Comparison of ENCODE assay signal across 14 mouse cellular contexts in genomic region chr10:75085330-75085729, GRCm38 (mm10). TPM values are rescaled to one million over a fixed set of nuclear protein-coding genes. Genes with fewer than 3 reads are reported as not detected.
"Had no signal": no experiment of that assay in that cellular context is flagged by ENCODE, and none has a peak within 500 bp of the region (broad histone marks: within the 10 kb centered on the region; RNA-seq: fewer than 3 reads in every experiment).

No protein-coding gene starts in this region.

- DNase-seq: lung, adult 18-20 months; lung, embryonic 14.5 days; lung, postnatal 10 days; lung, postnatal 4 days; midbrain, embryonic 14.5 days; retina, postnatal 1 day; right cerebral cortex, postnatal 14 days; right cerebral cortex, postnatal 4 days; spleen, adult 18-20 months; thymus, adult 18-20 months; thymus, postnatal 14 days; thymus, postnatal 36 days had no signal

RNA-seq across cellular contexts. Expression of gene Rab36, which starts 48.5 kb away (rescaled TPM):
- total RNA-seq: megakaryocyte-erythroid progenitor cell, adult 5-6 weeks had no signal

RNA-seq across cellular contexts. Expression of gene Rsph14, which starts 52.9 kb away (rescaled TPM):
- total RNA-seq: megakaryocyte, adult 5-6 weeks; megakaryocyte-erythroid progenitor cell, adult 5-6 weeks had no signal
